Mouse (Mus musculus): Measurements from ENCODE around the gene Arid1b. TPM values are rescaled to one million over a fixed set of nuclear protein-coding genes. Genes with fewer than 3 reads are reported as not detected.

Arid1b gene
- polyA plus RNA-seq, 1 experiment: 2.6 TPM

- H3K9me3 ChIP-seq (ENCODE audit: control insufficient read depth, low read length): no peaks in the 10 kb centered on the region; the same call in 1 of the 2 replicates
- no peaks in the 10 kb centered on the region for H3K27me3 ChIP-seq (ENCODE audit: control insufficient read depth)
- no peak overlapping the region for H3K4me3 ChIP-seq (replicated peaks)
- H3K36me3 ChIP-seq (ENCODE audit: control insufficient read depth): peaks cover 11% of the 10 kb centered on the region
- TF ChIP-seq TAL1 (IDR thresholded peaks at IDR 0.05; ENCODE audit: low read length) (no peak), GATA1 (IDR thresholded peaks at IDR 0.05; ENCODE audit: low read length) (no peak)
- peaks cover 5% of the 10 kb centered on the region for H3K4me1 ChIP-seq (ENCODE audit: control insufficient read depth)
Measured at GRCm38 (mm10) chr17:5022019-5022544, 27.9 kb downstream of the Arid1b start.

DNA sequence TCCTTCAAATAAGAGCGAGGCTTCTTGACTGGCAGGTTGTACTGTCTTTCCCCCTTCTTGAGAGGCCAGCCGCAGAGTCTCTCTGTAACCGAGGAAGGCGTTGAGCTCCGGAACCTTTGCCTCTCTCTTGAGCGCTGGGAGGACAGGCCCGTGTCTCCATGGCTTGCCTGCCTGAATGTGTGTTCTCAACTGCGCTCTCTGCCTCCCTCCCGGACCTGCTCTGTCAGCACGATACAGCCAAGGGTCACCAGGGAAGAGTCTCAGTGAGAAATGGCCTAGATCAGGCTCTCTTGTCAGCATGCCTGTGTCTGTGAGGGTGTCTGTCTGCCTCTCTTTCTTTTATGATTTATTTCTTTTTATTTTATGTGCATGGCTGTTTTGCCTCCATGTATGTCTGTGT is 29.6 kb downstream of the Arid1b start:
- Histone ChIP-seq H3K36me3 (ENCODE audit: control insufficient read depth) (peaks cover 10% of the 10 kb centered on the region), H3K4me3 (replicated peaks) (no peak overlapping the region), H3K4me1 (ENCODE audit: control insufficient read depth) (peaks cover 5% of the 10 kb centered on the region), H3K9me3 (ENCODE audit: control insufficient read depth, low read length) (no peaks in the 10 kb centered on the region; the same call in 1 of the 2 replicates), H3K27me3 (ENCODE audit: control insufficient read depth) (no peaks in the 10 kb centered on the region)
- no peak for TF ChIP-seq TAL1 (IDR thresholded peaks at IDR 0.05; ENCODE audit: low read length)
- TF ChIP-seq GATA1 (IDR thresholded peaks at IDR 0.05; ENCODE audit: low read length): no peak

- Histone ChIP-seq H3K27me3 (ENCODE audit: control insufficient read depth) (no peaks in the 10 kb centered on the region), H3K9me3 (ENCODE audit: control insufficient read depth, low read length) (peaks cover 2% of the 10 kb centered on the region; the same call in 1 of the 2 replicates), H3K36me3 (ENCODE audit: control insufficient read depth) (no peaks in the 10 kb centered on the region), H3K4me1 (ENCODE audit: control insufficient read depth) (peaks cover 5% of the 10 kb centered on the region), H3K4me3 (replicated peaks) (no peak overlapping the region)
- no peak for TF ChIP-seq GATA1 (IDR thresholded peaks at IDR 0.05; ENCODE audit: low read length)
- TF ChIP-seq TAL1 (IDR thresholded peaks at IDR 0.05; ENCODE audit: low read length): no peak
Measured at GRCm38 (mm10) chr17:5025400-5025799, 31.3 kb downstream of the Arid1b start.

DNA sequence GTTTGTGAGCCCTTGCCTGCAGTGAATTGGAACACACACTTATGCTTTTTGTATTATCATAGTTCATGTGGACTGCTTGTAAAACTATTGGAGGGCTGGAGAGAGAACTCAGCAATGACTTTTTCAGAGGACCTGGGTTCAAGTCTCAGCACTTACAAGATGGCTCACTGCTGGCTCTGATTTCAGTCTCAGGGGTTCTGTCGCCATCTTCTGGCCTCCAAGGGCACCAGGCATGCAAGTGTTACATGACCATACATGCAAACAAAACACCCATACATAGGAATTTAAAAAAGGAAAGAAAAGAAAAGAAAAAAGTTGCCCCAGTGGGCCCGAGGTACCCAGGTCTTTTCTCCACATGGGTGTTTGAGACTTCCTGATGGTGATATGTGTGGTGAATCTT is 32.4 kb downstream of the Arid1b start:
- peaks cover 2% of the 10 kb centered on the region; the same call in 1 of the 2 replicates for H3K9me3 ChIP-seq (ENCODE audit: control insufficient read depth, low read length)
- no peak overlapping the region for H3K4me3 ChIP-seq (replicated peaks)
- no peaks in the 10 kb centered on the region for H3K27me3 ChIP-seq (ENCODE audit: control insufficient read depth)
- no peak for TF ChIP-seq GATA1 (IDR thresholded peaks at IDR 0.05; ENCODE audit: low read length)
- no peak for TF ChIP-seq TAL1 (IDR thresholded peaks at IDR 0.05; ENCODE audit: low read length)
- peaks cover 2% of the 10 kb centered on the region for H3K4me1 ChIP-seq (ENCODE audit: control insufficient read depth)
- no peaks in the 10 kb centered on the region for H3K36me3 ChIP-seq (ENCODE audit: control insufficient read depth)

DNA sequence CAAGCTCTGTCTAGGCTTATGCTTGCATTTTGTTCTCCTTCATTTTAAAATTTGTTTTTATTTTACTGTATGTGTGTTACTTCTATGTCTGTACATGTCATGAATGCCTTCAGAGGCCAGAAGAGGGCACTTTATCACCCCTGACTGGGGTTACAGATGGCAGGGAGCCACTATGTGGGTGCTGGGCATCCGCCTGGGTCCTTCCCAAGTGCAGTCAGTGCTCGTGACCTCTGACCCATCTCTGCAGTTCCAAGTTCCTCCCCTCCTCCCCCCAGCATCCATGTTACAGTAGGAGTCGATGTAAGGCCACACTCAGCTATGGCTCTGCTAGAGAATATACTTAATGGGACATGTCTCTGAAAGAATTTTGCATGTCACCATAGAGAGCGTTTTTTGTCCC is 35.0 kb downstream of the Arid1b start:
- no peak overlapping the region for H3K4me3 ChIP-seq (replicated peaks)
- H3K9me3 ChIP-seq (ENCODE audit: control insufficient read depth, low read length): peaks cover 2% of the 10 kb centered on the region; the same call in 1 of the 2 replicates
- peaks cover 4% of the 10 kb centered on the region; the same call in 1 of the 2 replicates for H3K4me1 ChIP-seq (ENCODE audit: control insufficient read depth)
- no peaks in the 10 kb centered on the region for H3K27me3 ChIP-seq (ENCODE audit: control insufficient read depth)
- H3K36me3 ChIP-seq (ENCODE audit: control insufficient read depth): no peaks in the 10 kb centered on the region
- TF ChIP-seq TAL1 (IDR thresholded peaks at IDR 0.05; ENCODE audit: low read length) (no peak), GATA1 (IDR thresholded peaks at IDR 0.05; ENCODE audit: low read length) (no peak)

DNA sequence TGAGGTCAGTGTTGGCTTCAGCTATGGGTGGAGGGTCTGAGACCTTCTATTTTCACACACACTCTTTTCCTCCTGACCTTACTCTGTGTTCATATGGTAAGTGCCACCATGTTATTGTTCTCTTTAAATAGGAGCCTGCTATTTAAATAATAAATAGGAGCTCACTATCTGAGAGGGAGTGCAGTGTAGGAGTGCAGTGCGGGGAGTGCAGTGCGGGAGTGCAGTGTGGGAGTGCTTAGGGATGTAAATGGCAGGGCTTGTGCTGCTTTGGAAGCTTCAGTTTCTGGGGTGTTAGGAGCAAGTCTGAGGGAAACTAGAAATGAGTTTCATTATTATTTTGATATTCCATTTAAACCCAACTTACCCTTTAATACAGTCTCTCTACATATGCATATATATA is 36.2 kb downstream of the Arid1b start:
- TF ChIP-seq GATA1 (IDR thresholded peaks at IDR 0.05; ENCODE audit: low read length): no peak
- TF ChIP-seq TAL1 (IDR thresholded peaks at IDR 0.05; ENCODE audit: low read length): no peak
- H3K36me3 ChIP-seq (ENCODE audit: control insufficient read depth): no peaks in the 10 kb centered on the region
- peaks cover 2% of the 10 kb centered on the region; the same call in 1 of the 2 replicates for H3K9me3 ChIP-seq (ENCODE audit: control insufficient read depth, low read length)
- H3K4me1 ChIP-seq (ENCODE audit: control insufficient read depth): peaks cover 4% of the 10 kb centered on the region; the same call in 1 of the 2 replicates
- no peak overlapping the region for H3K4me3 ChIP-seq (replicated peaks)
- no peaks in the 10 kb centered on the region for H3K27me3 ChIP-seq (ENCODE audit: control insufficient read depth)

DNA sequence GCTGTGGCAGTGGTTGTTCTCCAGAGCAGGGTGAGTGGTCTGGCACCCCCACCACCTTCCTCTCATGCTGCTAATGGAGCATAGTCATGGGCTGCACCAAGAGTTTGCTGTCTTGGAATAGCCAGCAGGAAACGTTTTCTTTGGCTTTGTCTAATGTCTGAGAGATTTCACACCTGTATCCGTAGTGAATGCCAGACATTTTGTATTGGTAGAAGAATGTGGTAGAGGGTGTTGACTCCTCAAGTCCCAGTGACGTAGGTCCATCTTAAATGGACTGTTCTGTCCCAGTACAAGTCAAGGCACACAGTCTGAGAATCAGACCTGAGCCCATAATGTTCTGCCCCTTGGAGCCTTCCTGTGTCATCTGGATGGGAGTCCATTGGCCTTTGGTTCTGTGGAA is 39.2 kb downstream of the Arid1b start:
- TF ChIP-seq TAL1 (IDR thresholded peaks at IDR 0.05; ENCODE audit: low read length) (no peak), GATA1 (IDR thresholded peaks at IDR 0.05; ENCODE audit: low read length) (no peak)
- H3K9me3 ChIP-seq (ENCODE audit: control insufficient read depth, low read length): peaks cover 2% of the 10 kb centered on the region; the same call in 1 of the 2 replicates
- H3K4me1 ChIP-seq (ENCODE audit: control insufficient read depth): peaks cover 4% of the 10 kb centered on the region; the same call in 1 of the 2 replicates
- peaks cover under 1% of the 10 kb centered on the region for H3K36me3 ChIP-seq (ENCODE audit: control insufficient read depth)
- H3K4me3 ChIP-seq (replicated peaks): no peak overlapping the region
- H3K27me3 ChIP-seq (ENCODE audit: control insufficient read depth): no peaks in the 10 kb centered on the region

DNA sequence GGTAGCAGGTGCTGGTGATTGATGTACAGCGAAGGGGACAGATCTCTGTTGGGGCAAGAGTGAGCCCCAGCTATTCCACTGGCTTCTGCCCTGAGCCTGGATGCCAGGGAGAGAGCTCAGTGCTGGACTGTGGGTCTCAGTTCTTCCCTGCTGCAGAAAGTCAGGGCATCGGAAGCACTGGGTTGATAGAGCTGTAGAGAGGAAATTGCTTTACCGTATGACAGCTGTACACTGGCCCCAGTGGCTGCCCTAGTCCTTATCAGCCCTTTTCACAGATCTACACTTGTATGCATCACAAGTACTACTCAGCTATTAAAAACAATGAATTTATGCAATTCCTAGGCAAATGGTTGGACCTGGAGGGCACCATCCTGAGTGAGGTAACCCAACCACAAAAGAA is 40.1 kb downstream of the Arid1b start:
- TF ChIP-seq TAL1 (IDR thresholded peaks at IDR 0.05; ENCODE audit: low read length): no peak
- TF ChIP-seq GATA1 (IDR thresholded peaks at IDR 0.05; ENCODE audit: low read length): no peak
- H3K4me1 ChIP-seq (ENCODE audit: control insufficient read depth): peaks cover 4% of the 10 kb centered on the region; the same call in 1 of the 2 replicates
- peaks cover under 1% of the 10 kb centered on the region; the same call in 1 of the 2 replicates for H3K9me3 ChIP-seq (ENCODE audit: control insufficient read depth, low read length)
- no peaks in the 10 kb centered on the region for H3K27me3 ChIP-seq (ENCODE audit: control insufficient read depth)
- H3K36me3 ChIP-seq (ENCODE audit: control insufficient read depth): peaks cover 5% of the 10 kb centered on the region
- no peak overlapping the region for H3K4me3 ChIP-seq (replicated peaks)

DNA sequence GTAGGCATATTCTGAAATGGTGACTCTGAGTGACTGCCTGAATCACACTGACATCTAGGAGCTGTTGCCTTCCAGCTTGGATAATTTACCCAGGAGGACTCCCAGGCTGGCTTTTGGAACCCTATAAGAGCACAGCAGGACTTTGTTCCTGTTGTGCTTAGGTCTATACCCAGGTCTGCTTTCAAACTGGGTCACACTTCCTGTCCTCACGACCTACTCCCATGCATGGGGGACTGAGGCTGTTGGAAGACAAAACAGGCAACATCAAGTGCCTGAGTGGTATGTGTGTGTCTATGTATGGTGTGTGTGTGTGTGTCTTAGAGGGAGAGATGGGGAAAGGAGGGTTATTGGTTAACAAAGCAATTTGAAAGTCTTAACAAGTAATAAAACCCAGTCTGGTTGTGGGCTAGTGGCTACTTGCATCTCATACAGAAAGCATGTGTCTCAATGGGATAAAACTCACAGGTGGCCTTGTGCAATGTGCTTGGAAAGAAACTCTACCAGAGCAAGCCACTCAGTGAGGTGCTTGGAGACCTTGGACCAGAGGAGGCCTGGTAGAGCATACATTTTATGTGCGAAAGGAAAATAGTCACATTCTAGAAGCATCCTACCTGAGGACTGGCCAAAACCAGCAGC is 42.2 kb downstream of the Arid1b start:
- H3K36me3 ChIP-seq (ENCODE audit: control insufficient read depth): peaks cover 12% of the 10 kb centered on the region
- H3K4me3 ChIP-seq (replicated peaks): no peak overlapping the region
- TF ChIP-seq TAL1 (IDR thresholded peaks at IDR 0.05; ENCODE audit: low read length) (no peak), GATA1 (IDR thresholded peaks at IDR 0.05; ENCODE audit: low read length) (no peak)
- no peaks in the 10 kb centered on the region for H3K9me3 ChIP-seq (ENCODE audit: control insufficient read depth, low read length)
- no peaks in the 10 kb centered on the region for H3K27me3 ChIP-seq (ENCODE audit: control insufficient read depth)
- peaks cover 4% of the 10 kb centered on the region; the same call in 1 of the 2 replicates for H3K4me1 ChIP-seq (ENCODE audit: control insufficient read depth)
